Mouse (Mus musculus): ENCODE results near the gene Fam53b. TPM values are rescaled to one million over a fixed set of nuclear protein-coding genes. Genes with fewer than 3 reads are reported as not detected.

The Fam53b gene
- total and polyA plus RNA-seq, 3 experiments: 15.6 to 30.9 (median 22.1) TPM

GRCm38 (mm10) chr7:132764896-132765491, 48.7 kb downstream of the Fam53b start (continued):
- no peak for TF ChIP-seq JUND (conservative IDR thresholded peaks at IDR 0.05; ENCODE audit: low read depth, low read length)

GRCm38 (mm10) chr7:132764314-132764713, 49.4 kb downstream of the Fam53b start:
- TF ChIP-seq TBP (conservative IDR thresholded peaks at IDR 0.05; ENCODE audit: low read depth, low read length): 0 out of 2 replicates have a peak, but pooled peaks have one; percentile 37
- peak; percentile 83; the same call in 1 of the 2 replicates for TF ChIP-seq MYC (IDR thresholded peaks at IDR 0.05; ENCODE audit: low read depth, low read length)
- peak; percentile 33; the same call in 1 of the 2 replicates for TF ChIP-seq IRF4 (IDR thresholded peaks at IDR 0.05; ENCODE audit: low read depth, low read length)
- peak; percentile 67 for TF ChIP-seq ELF1 (IDR thresholded peaks at IDR 0.05; ENCODE audit: low read depth, low read length)
- peak; percentile 16; the same call in 1 of the 2 replicates for TF ChIP-seq ETS1 (conservative IDR thresholded peaks at IDR 0.05; ENCODE audit: low read depth, low read length)
- TF ChIP-seq MXI1 (IDR thresholded peaks at IDR 0.05; ENCODE audit: low read depth, low read length): peak; percentile 62; the same call in 1 of the 2 replicates
- peak; percentile 23; the same call in 1 of the 2 replicates for TF ChIP-seq HCFC1 (IDR thresholded peaks at IDR 0.05; ENCODE audit: low read depth, low read length)
- peak; percentile 44 for TF ChIP-seq POLR2A (IDR thresholded peaks at IDR 0.05; ENCODE audit: low read depth, low read length)
- TF ChIP-seq NELFE (IDR thresholded peaks at IDR 0.05; ENCODE audit: low read depth, low read length): no peak; the same call in 1 of the 2 replicates
- no peak for TF ChIP-seq TCF12 (IDR thresholded peaks at IDR 0.05; ENCODE audit: low read depth, low read length)
- TF ChIP-seq BHLHE40 (IDR thresholded peaks at IDR 0.05; ENCODE audit: low read depth, low read length): peak; percentile 68
- no peak for TF ChIP-seq USF1 (IDR thresholded peaks at IDR 0.05; ENCODE audit: low read depth, low read length)
- no peak for TF ChIP-seq SMC3 (IDR thresholded peaks at IDR 0.05; ENCODE audit: low read depth, low read length)
- TF ChIP-seq ZMIZ1 (IDR thresholded peaks at IDR 0.05; ENCODE audit: low read depth, low read length): no peak; the same call in 1 of the 2 replicates
- TF ChIP-seq KAT2A (IDR thresholded peaks at IDR 0.05; ENCODE audit: insufficient replicate concordance, low read length): no peak
- no peak for TF ChIP-seq MAFK (IDR thresholded peaks at IDR 0.05; ENCODE audit: insufficient replicate concordance, low read length)
- TF ChIP-seq EP300 (IDR thresholded peaks at IDR 0.05; ENCODE audit: low read length): peak; percentile 40
- TF ChIP-seq MEF2A (IDR thresholded peaks at IDR 0.05; ENCODE audit: borderline replicate concordance, low read depth, low read length): no peak
- no peak for TF ChIP-seq E2F4 (IDR thresholded peaks at IDR 0.05; ENCODE audit: insufficient replicate concordance, low read depth, low read length)
- TF ChIP-seq JUND (conservative IDR thresholded peaks at IDR 0.05; ENCODE audit: low read depth, low read length): 0 out of 2 replicates have a peak, but pooled peaks have one; percentile 23
- no peak for TF ChIP-seq MAZ (IDR thresholded peaks at IDR 0.05; ENCODE audit: low read depth, low read length)
- TF ChIP-seq ZNF384 (IDR thresholded peaks at IDR 0.05; ENCODE audit: low read depth, low read length): no peak
- TF ChIP-seq RAD21 (IDR thresholded peaks at IDR 0.05; ENCODE audit: low read depth, low read length): no peak
- TF ChIP-seq MAX (IDR thresholded peaks at IDR 0.05; ENCODE audit: low read length): peak; percentile 92
- no peak overlapping the region for H3K4me3 ChIP-seq (replicated peaks in 1 of 3; ENCODE audit: low read depth in 2 of 3, low read length in 2 of 3, poor library complexity in 1 of 3)

More at GRCm38 (mm10) chr7:132764314-132764713, 49.4 kb downstream of the Fam53b start:
- no peaks in the 10 kb centered on the region for H3K9me3 ChIP-seq (replicated peaks; ENCODE audit: low read length)
- peaks cover 17% of the 10 kb centered on the region for H3K79me2 ChIP-seq (replicated peaks; ENCODE audit: control insufficient read depth, extremely low read depth, insufficient read depth, poor library complexity, severe bottlenecking)
- dilution Hi-C loops (cut with MboI; ENCODE audit: extremely low pct_ligation_motif_present, extremely low pct_unique_long_range_greater_than_20kb, low sequenced_read_pairs) (no loop called here), in situ Hi-C loops (cut with MboI; ENCODE audit: low pct_ligation_motif_present, low pct_unique_long_range_greater_than_20kb, low sequenced_read_pairs) (no loop called here)
- H3K36me3 ChIP-seq (replicated peaks in 1 of 2; ENCODE audit: control insufficient read depth in 1 of 2, insufficient read depth in 1 of 2, low read length in 1 of 2): peaks cover 16 to 56% of the 10 kb centered on the region in 2 experiments
- peaks cover 61 to 98% of the 10 kb centered on the region in 2 experiments for H3K4me1 ChIP-seq (ENCODE audit: control insufficient read depth in 1 of 2, insufficient read depth in 2 of 2)
- peak overlapping the region; percentile 59 for H3K9ac ChIP-seq (ENCODE audit: insufficient read depth, low read depth)
- H3K27ac ChIP-seq (ENCODE audit: insufficient read depth, low read depth): peak overlapping the region; percentile 97
- DNase-seq (ENCODE audit: extremely low read depth): peak; percentile 55
- no peaks in the 10 kb centered on the region for H3K27me3 ChIP-seq (replicated peaks)
- peak overlapping the region; percentile 51 for H3K4me2 ChIP-seq (ENCODE audit: insufficient read depth, low read depth, poor library complexity, severe bottlenecking)

All from CH12.LX (cell line).